Mouse (Mus musculus): ENCODE results near the gene Hba-a1. TPM values are rescaled to one million over a fixed set of nuclear protein-coding genes. Genes with fewer than 3 reads are reported as not detected.
"Not testable (repeated sequence)": the region's sequence is repeated elsewhere in the genome, so short reads cannot be mapped to it uniquely, and the experiment has no call there.

The Hba-a1 gene
- polyA plus RNA-seq, 1 experiment from 2014 or later = 4,954 TPM

DNA sequence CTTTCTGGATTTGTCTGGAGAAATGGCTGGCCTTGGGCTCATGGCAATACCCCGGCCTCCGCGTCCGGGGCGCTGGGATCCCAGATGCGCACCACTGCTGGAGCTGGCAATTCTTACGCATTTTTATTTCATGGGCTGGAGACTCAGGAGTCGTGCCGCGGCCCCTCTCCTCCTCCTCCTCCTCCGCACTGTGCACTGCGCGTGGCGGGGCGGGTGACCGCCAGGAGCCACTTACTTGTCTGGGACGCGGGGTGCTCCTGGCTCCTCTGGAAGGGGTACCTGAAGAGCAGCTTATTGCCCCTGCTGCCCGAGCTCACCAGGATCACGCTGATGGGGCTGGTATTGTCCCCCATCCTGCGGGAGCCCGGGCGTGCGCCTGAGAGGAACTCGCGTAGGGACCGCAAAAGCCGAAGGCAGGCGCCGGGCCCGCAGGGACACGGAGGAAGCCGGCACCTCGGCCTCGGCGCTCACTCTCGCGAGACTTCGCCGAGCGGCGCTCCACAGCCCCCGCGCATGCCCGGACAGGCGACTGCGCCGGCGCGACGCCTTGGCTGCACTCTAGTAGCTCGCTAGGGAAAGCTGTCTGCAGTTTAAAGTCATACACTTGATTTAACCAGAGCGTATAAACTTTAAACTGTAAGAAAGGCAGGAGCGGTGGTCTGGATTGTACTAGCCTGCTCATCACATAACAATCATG is 16.0 kb upstream of the Hba-a1 start, which contains the start of gene Nprl3:
Gene Nprl3 (minus strand): TSS at position 520 of the 697 bp plus-strand sequence.
- WGBS = under 1% methylated on average over 54 of the region's 54 CpGs
- Histone ChIP-seq H3K27me3 (ENCODE audit: insufficient read depth, poor library complexity, severe bottlenecking) (no peaks in the 10 kb centered on the region; the same call in none of the 2 replicates), H3K27ac (peak within 1 kb of the TSS; percentile 99), H3K4me1 (peaks cover 20% of the 10 kb centered on the region), H3K36me3 (peaks cover 6% of the 10 kb centered on the region), H3K4me3 (peak within 1 kb of the TSS; percentile 93), H3K9me3 (no peaks in the 10 kb centered on the region)
- DNase-seq (ENCODE audit: low spot score) = peak; percentile 96

DNA sequence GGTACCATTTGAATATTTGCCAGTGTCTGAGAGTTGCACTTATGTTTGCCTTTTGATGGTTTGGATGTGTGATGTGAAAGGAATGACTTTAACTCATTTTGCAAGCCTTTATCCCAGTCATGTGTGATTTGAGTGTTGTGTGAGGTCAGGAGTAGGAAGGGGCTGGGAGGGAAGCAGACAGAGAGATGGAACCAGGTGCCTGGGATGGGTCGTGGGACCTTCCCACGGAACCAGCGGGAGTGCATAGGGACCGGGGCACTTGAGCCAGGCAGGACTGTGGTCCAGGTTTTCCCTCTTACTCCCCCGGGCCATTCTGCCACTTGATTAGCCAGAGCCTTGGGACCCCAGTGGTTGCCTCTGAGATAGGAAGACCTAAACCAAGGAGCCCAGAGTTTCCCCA is 15.3 kb upstream of the Hba-a1 start:
- Histone ChIP-seq H3K4me1 (peaks cover 14% of the 10 kb centered on the region), H3K27ac (peak overlapping the region; percentile 99), H3K9me3 (no peaks in the 10 kb centered on the region), H3K36me3 (no peaks in the 10 kb centered on the region), H3K4me3 (peak overlapping the region; percentile 93), H3K27me3 (ENCODE audit: insufficient read depth, poor library complexity, severe bottlenecking) (no peaks in the 10 kb centered on the region; the same call in none of the 2 replicates)
- WGBS = 25% methylated on average over 5 of the region's 5 CpGs
- DNase-seq (ENCODE audit: low spot score) = no peak

DNA sequence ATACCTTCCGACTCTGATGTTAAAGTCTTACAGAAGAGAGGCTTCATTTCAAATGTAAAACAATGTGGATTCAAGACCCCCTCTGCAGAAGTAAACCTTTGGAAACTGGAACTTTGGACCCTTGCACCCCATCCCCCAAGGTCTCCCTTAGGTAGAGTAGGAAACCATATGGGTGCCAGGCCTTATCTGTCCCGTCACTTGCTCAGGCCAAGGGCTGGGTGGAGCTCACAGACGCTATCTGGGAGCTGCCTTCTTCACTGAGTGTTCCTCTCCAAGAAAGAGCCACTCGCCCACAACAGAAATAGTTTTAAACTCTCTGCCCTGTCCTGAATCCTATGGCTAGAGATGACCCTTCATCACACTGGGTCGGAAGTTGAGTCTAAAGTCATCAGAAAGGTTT is 14.4 kb upstream of the Hba-a1 start:
- 56% methylated on average over 5 of the region's 5 CpGs for WGBS
- no peak overlapping the region for H3K4me3 ChIP-seq
- H3K9me3 ChIP-seq = no peaks in the 10 kb centered on the region
- peak overlapping the region; percentile 99; the same call in 1 of the 2 replicates for H3K27ac ChIP-seq
- peak; percentile 88 for DNase-seq (ENCODE audit: low spot score)
- no peaks in the 10 kb centered on the region; the same call in none of the 2 replicates for H3K27me3 ChIP-seq (ENCODE audit: insufficient read depth, poor library complexity, severe bottlenecking)
- peaks cover 13% of the 10 kb centered on the region for H3K4me1 ChIP-seq
- H3K36me3 ChIP-seq = no peaks in the 10 kb centered on the region

DNA sequence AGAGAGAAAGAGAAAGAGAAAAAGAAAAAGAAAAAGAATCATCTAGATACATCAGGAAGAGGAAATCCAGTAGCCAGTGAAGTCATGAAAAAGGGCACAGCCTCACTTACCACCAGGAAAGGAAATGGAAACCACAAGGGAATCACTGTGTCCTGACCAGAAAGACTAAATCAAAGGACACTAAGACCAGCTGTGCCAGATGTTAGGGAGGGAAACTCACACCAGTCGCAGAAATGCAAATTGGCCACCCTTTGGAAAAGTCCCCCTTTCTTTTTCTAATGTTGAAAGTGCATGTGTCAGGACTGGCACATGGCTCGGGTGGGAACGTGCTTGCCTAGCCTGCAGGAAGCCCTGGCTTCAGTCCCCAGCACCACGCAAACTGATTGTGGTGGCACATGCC is 12.1 kb upstream of the Hba-a1 start:
- peak overlapping the region; percentile 16; the same call in 1 of the 2 replicates for H3K27ac ChIP-seq
- no peak overlapping the region for H3K4me3 ChIP-seq
- no peak for DNase-seq (ENCODE audit: low spot score)
- no peaks in the 10 kb centered on the region for H3K9me3 ChIP-seq
- peaks cover 10% of the 10 kb centered on the region for H3K27me3 ChIP-seq (ENCODE audit: insufficient read depth, poor library complexity, severe bottlenecking)
- 45% methylated on average over 4 of the region's 4 CpGs for WGBS
- no peaks in the 10 kb centered on the region for H3K36me3 ChIP-seq
- peaks cover 8% of the 10 kb centered on the region for H3K4me1 ChIP-seq

DNA sequence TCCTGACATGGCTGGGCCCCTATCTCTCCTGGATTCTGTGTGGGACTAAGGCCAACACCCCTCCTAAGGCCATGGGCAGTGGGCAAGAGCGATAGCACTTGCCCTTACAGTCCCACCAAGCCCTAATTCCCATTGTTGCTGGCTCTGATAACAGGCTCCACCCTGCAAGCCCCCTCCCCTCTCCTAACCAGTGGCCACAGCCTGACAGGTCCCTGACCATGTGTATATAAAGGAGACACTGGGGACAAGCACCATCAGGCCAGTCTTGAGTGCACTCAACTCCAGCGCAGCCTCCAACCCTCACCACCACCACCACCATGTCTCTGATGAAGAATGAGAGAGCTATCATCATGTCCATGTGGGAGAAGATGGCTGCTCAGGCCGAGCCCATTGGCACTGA is 7.0 kb upstream of the Hba-a1 start, which contains the start of gene Hba-x:
Gene Hba-x (plus strand): TSS at position 54 of the 400 bp plus-strand sequence.
- Histone ChIP-seq H3K27ac (peak within 1 kb of the TSS; percentile 62; the same call in 1 of the 2 replicates), H3K36me3 (no peaks in the 10 kb centered on the region), H3K27me3 (ENCODE audit: insufficient read depth, poor library complexity, severe bottlenecking) (peaks cover 61% of the 10 kb centered on the region), H3K4me1 (no peaks in the 10 kb centered on the region), H3K4me3 (peak within 1 kb of the TSS; percentile 29; the same call in 1 of the 2 replicates), H3K9me3 (no peaks in the 10 kb centered on the region)
- peak; percentile 95 for DNase-seq (ENCODE audit: low spot score)
- 68% methylated on average over 3 of the region's 3 CpGs for WGBS

DNA sequence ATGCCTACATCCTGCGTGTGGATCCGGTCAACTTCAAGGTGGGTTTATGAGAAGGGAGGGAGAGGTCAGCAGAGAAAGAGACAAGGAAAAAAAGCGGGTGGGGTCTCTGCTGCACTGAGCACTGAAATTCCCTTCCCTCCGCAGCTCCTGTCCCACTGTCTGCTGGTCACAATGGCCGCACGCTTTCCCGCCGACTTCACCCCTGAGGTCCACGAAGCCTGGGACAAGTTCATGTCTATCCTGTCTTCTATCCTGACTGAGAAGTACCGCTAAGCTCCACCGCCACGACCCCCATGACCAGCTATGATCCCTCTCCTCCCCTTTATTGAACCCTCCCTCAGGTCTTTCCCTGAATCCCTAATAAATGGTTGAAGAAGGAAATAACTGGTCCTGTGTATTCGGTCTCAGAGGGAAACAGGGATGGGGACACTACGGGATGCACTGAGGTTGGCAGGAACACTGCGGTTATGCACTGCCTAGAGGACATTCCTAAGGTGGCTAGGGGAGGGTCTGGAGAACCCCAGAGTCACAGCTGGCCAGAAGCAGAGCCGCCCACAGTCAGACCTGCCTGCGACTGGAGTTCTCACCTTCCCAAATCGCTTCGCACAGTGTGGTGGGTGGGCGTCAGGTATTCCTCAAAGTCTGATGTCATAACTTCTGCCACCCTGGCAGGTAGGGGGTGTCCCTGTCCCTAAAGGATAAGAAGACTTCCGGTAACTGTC is 5.4 kb upstream of the Hba-a1 start:
- peaks cover 68% of the 10 kb centered on the region for H3K27me3 ChIP-seq (ENCODE audit: insufficient read depth, poor library complexity, severe bottlenecking)
- WGBS = 53% methylated on average over 21 of the region's 21 CpGs
- no peaks in the 10 kb centered on the region for H3K9me3 ChIP-seq
- H3K36me3 ChIP-seq = no peaks in the 10 kb centered on the region
- DNase-seq (ENCODE audit: low spot score) = peak; percentile 92
- H3K27ac ChIP-seq = no peak overlapping the region
- H3K4me3 ChIP-seq = no peak overlapping the region
- H3K4me1 ChIP-seq = no peaks in the 10 kb centered on the region

DNA sequence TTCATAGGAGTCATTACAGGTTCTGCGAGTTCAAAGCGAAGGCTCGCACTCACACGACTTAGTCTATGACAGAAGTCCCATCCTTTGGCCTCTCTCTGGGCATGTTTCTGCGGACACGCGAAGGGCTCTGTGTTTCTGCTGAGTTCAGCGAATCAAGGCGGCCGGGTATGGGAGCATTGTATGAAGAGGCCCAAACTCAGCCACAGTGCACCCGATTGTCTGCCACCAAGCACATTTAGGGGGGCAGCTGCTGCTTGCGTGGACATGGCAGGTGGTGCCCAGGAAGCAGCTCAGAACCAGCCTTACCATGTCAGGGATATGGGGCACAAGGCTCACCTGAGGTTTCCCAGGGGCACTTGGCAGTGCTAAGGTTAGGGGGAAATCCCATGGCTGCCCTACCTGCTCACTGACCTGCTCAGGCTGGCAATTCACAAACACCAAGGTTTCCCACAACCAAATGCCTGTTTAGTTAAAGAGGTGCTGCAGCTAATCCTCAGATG is 4.8 kb upstream of the Hba-a1 start:
- Histone ChIP-seq H3K4me1 (no peaks in the 10 kb centered on the region), H3K27ac (no peak overlapping the region), H3K4me3 (no peak overlapping the region), H3K27me3 (ENCODE audit: insufficient read depth, poor library complexity, severe bottlenecking) (peaks cover 68% of the 10 kb centered on the region), H3K36me3 (no peaks in the 10 kb centered on the region), H3K9me3 (no peaks in the 10 kb centered on the region)
- WGBS = 66% methylated on average over 12 of the region's 12 CpGs
- peak; percentile 91 for DNase-seq (ENCODE audit: low spot score)

DNA sequence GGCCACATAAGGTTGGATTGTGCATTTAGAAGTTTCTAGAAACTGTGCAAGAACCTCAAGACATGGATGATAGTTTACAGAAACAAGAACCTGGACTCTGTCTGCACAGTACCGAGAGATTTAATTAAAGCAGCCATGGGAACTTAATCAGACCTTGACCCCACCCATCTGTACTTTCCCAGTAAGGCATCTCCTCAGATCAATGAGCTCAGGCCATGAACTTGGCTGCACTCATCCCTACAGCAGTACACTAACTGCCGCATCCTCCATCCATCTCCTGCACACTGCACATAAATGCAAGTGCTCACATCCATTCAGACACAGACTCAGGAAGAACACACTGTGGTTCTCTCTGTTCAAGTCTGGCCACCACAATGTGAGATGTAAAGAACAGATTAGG is 2.7 kb upstream of the Hba-a1 start:
- DNase-seq (ENCODE audit: low spot score) = peak; percentile 63
- H3K27me3 ChIP-seq (ENCODE audit: insufficient read depth, poor library complexity, severe bottlenecking) = peaks cover 64% of the 10 kb centered on the region
- H3K27ac ChIP-seq = no peak overlapping the region
- no peak overlapping the region for H3K4me3 ChIP-seq
- 76% methylated on average over 2 of the region's 2 CpGs for WGBS
- no peaks in the 10 kb centered on the region for H3K9me3 ChIP-seq
- H3K4me1 ChIP-seq = no peaks in the 10 kb centered on the region
- H3K36me3 ChIP-seq = no peaks in the 10 kb centered on the region

DNA sequence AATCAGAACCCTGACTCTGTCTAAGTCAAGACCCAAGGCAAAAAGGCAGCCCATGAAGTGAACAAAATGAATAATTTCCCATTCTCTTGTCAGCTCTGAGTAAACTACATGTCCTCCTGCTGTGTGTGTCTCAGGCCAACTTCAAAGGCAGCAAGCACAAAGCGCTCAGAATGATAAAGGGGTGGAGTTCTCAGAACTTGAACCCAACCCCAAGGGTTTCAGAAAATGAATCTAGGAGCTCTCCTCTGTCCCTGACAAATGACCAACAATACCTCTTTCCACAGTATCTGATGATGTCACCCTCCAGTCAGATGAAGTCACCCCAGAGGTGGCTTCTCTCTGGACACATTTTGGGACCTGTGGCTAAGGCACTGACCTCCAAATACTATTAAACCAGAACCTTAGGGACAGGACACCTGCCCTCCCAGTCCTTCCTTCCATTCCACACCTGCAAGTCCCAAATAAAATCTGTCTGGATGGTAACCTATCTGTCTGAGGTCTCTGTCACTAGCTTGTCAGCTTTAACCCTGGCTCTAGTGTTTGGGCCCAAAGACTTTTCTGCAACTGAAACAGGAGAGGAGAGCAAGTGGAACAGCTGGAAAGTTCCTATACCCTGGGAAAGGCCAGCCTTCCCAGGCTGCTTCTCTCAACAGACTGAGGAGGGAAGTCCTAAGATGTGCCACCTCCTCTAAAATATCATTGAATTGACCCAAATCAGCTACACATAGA is 1.7 kb upstream of the Hba-a1 start:
- Histone ChIP-seq H3K4me3 (no peak overlapping the region), H3K27ac (peak overlapping the region; percentile 64), H3K9me3 (no peaks in the 10 kb centered on the region), H3K36me3 (no peaks in the 10 kb centered on the region), H3K4me1 (no peaks in the 10 kb centered on the region), H3K27me3 (ENCODE audit: insufficient read depth, poor library complexity, severe bottlenecking) (peaks cover 54% of the 10 kb centered on the region)
- DNase-seq (ENCODE audit: low spot score) = peak; percentile 76
- 73% methylated on average over 1 of the region's 1 CpGs for WGBS

DNA sequence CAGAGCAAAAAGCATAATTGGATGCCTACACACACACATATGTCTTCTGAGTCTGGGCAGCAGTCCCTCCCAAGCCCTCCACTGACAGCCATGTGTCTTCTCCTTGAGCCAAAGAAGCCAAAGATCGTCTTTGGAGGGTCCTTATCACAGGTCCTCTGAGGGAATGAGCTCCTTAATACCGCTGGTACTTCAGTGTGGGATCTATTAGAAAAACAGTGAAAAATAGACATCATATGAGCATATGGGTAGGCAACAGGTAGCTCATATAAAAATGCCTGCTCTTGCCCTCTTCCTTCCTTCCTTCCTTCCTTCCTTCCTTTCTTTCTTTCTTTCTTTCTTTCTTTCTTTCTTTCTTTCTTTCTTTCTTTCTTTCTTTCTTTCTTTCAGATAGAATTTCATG is 1.3 kb downstream of the Hba-a1 start:
- 36% methylated on average over 2 of the region's 2 CpGs for WGBS

DNA sequence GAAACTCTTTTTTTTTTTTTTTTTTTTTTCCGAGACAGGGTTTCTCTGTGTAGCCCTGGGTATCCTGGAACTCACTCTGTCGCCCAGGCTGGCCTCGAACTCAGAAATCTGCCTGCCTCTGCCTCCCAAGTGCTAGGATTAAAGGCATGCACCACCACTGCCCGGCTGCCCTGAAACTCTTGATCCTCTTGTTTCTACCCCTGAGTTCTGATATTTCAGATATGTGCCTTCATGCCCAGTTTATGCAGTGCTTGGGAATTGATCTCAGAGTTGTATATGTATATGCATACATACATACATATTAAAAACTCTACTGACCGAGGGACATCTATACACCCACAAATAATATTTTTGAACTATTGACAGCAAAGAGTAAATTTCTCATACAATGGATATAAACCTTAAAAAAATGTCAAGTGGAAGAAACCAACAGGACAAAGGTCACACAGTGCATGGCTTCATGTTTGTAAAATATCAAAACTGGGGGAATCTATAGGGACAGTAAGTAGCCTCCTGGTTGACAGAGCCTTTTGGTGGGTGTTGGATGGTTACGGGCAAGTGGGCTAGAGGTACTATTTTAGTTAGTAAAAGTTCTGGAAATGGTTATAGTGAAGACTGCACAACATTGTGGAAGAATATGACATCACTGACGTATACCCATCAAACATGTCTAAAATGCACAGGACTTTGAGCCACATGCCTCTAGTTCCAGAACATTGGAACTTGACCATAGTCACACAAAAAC is 1.9 kb downstream of the Hba-a1 start:
- Histone ChIP-seq H3K9me3 (no peaks in the 10 kb centered on the region), H3K27me3 (ENCODE audit: insufficient read depth, poor library complexity, severe bottlenecking) (peaks cover 47% of the 10 kb centered on the region), H3K4me3 (no peak overlapping the region), H3K27ac (no peak overlapping the region), H3K4me1 (no peaks in the 10 kb centered on the region), H3K36me3 (no peaks in the 10 kb centered on the region)
- 65% methylated on average over 7 of the region's 7 CpGs for WGBS
- peak; percentile 68 for DNase-seq (ENCODE audit: low spot score)

More for the DNA sequence above, 1.3 kb downstream of the Hba-a1 start:
- H3K36me3 ChIP-seq; DNase-seq (ENCODE audit: low spot score); H3K4me3 ChIP-seq; H3K9me3 ChIP-seq; H3K27ac ChIP-seq; H3K4me1 ChIP-seq: not testable (repeated sequence)
- H3K27me3 ChIP-seq (ENCODE audit: insufficient read depth, poor library complexity, severe bottlenecking) = peaks cover 51% of the 10 kb centered on the region

DNA sequence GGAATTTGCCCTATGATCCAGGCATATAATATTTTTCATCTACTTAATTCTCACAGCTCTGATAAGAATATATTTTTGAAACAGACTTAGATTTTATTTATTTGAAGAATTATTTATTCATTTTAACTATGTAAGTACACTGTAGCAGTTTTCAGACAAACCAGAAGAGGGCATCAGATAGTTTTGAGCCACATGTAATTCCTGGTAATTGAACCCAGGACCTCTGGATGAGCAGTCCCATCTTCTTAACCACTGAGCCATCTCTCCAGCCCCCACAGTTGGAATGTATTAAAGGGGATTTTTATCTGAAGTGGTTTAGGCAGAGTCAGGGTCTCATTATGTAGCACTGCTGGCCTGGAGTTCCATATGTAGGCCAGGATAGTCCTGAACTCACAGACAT is 2.6 kb downstream of the Hba-a1 start:
- not testable (repeated sequence) for H3K4me3 ChIP-seq; DNase-seq (ENCODE audit: low spot score); H3K36me3 ChIP-seq; H3K4me1 ChIP-seq; H3K9me3 ChIP-seq; H3K27ac ChIP-seq
- peaks cover 40% of the 10 kb centered on the region for H3K27me3 ChIP-seq (ENCODE audit: insufficient read depth, poor library complexity, severe bottlenecking)

Measured in heart, embryonic 10.5 days (tissue).